In genomic region chr2:127522006-127522441, GRCm38 (mm10) we compare ENCODE assay signal across 8 mouse cellular contexts. TPM values are rescaled to one million over a fixed set of nuclear protein-coding genes. Genes with fewer than 3 reads are reported as not detected.
DNase-seq lines count a peak whose midpoint lies in the region; ATAC-seq and TF ChIP-seq lines count a peak whose summit lies in the region.

Kcnip3 (minus strand) TSS chr2:127522094.

- no peaks in the 10 kb centered on the region for H3K36me3 ChIP-seq in heart, embryonic 10.5 days
- H3K36me3 ChIP-seq in forebrain, embryonic 13.5 days (ENCODE audit: poor library complexity, severe bottlenecking), result no peaks in the 10 kb centered on the region
- H3K36me3 ChIP-seq in stomach, embryonic 14.5 days (ENCODE audit: control insufficient read depth, insufficient read depth, low read length), result no peaks in the 10 kb centered on the region

- 2% methylated on average over 10 of the region's 10 CpGs for WGBS in heart, embryonic 10.5 days
- WGBS in forebrain, embryonic 13.5 days, result 0% methylated on average over 10 of the region's 10 CpGs
- 3% methylated on average over 10 of the region's 10 CpGs for WGBS in stomach, embryonic 14.5 days

- intact Hi-C loops in heart, postnatal 14 days (cut with DNase I), result no loop called here

- peaks cover 30% of the 10 kb centered on the region for H3K4me1 ChIP-seq in heart, embryonic 10.5 days
- peaks cover 66% of the 10 kb centered on the region for H3K4me1 ChIP-seq in forebrain, embryonic 13.5 days
- H3K4me1 ChIP-seq in stomach, embryonic 14.5 days (ENCODE audit: control insufficient read depth, insufficient read depth, low read length), result peaks cover 12% of the 10 kb centered on the region; the same call in 1 of the 2 replicates

- no peak for TF ChIP-seq POLR2A in brain, embryonic 14.5 days (IDR thresholded peaks at IDR 0.05; ENCODE audit: borderline replicate concordance, extremely low read depth, insufficient read depth, insufficient read length, poor library complexity, severe bottlenecking)

- DNase-seq in heart, embryonic 10.5 days (ENCODE audit: low spot score), result no peak
- no peak for DNase-seq in heart, postnatal 14 days
- peak; percentile 97 for DNase-seq in brain, embryonic 14.5 days (ENCODE audit: low read depth)
- peak; percentile 85 for DNase-seq in layer of hippocampus, adult 9-11 months
- peak; percentile 24 for DNase-seq in lung, postnatal 36 days
- no peak for DNase-seq in spleen, adult 12 weeks (ENCODE audit: low spot score)

- peak within 1 kb of the TSS; percentile 80 for H3K9ac ChIP-seq in forebrain, embryonic 13.5 days
- no peak within 1 kb of the TSS for H3K9ac ChIP-seq in stomach, embryonic 14.5 days (replicated peaks; ENCODE audit: low read depth, low read length)

- TF ChIP-seq CTCF in brain, embryonic 14.5 days (IDR thresholded peaks at IDR 0.05; ENCODE audit: borderline replicate concordance, extremely low read depth, insufficient read depth, insufficient read length), result no peak

- peaks cover 31% of the 10 kb centered on the region; the same call in 1 of the 2 replicates for H3K27me3 ChIP-seq in heart, embryonic 10.5 days (ENCODE audit: insufficient read depth, poor library complexity, severe bottlenecking)
- H3K27me3 ChIP-seq in forebrain, embryonic 13.5 days, result no peaks in the 10 kb centered on the region
- H3K27me3 ChIP-seq in stomach, embryonic 14.5 days (ENCODE audit: control insufficient read depth, insufficient read depth, low read length), result no peaks in the 10 kb centered on the region

- peak within 1 kb of the TSS; percentile 53 for H3K4me3 ChIP-seq in heart, embryonic 10.5 days
- peak within 1 kb of the TSS; percentile 46 for H3K4me3 ChIP-seq in forebrain, embryonic 13.5 days
- peak within 1 kb of the TSS; percentile 13 for H3K4me3 ChIP-seq in stomach, embryonic 14.5 days (ENCODE audit: low read depth, low read length)

- H3K4me2 ChIP-seq in forebrain, embryonic 13.5 days, result peak within 1 kb of the TSS; percentile 77
- peak within 1 kb of the TSS; percentile 47 for H3K4me2 ChIP-seq in stomach, embryonic 14.5 days (replicated peaks; ENCODE audit: low read depth, low read length)

- peak; percentile 92 for ATAC-seq in forebrain, embryonic 13.5 days
- peak; percentile 18; the same call in 1 of the 2 replicates for ATAC-seq in stomach, embryonic 14.5 days (ENCODE audit: insufficient number of reproducible peaks, insufficient read depth, low FRiP score, low read depth)

- no peaks in the 10 kb centered on the region for H3K9me3 ChIP-seq in heart, embryonic 10.5 days
- no peaks in the 10 kb centered on the region for H3K9me3 ChIP-seq in forebrain, embryonic 13.5 days (replicated peaks)
- H3K9me3 ChIP-seq in stomach, embryonic 14.5 days (ENCODE audit: control insufficient read depth, low read depth, low read length), result no peaks in the 10 kb centered on the region

- H3K27ac ChIP-seq in heart, embryonic 10.5 days, result peak within 1 kb of the TSS; percentile 64; the same call in 1 of the 2 replicates
- peak within 1 kb of the TSS; percentile 91 for H3K27ac ChIP-seq in forebrain, embryonic 13.5 days
- no peak within 1 kb of the TSS for H3K27ac ChIP-seq in stomach, embryonic 14.5 days (ENCODE audit: low read length)

RNA-seq across cellular contexts. Expression of gene Kcnip3, which starts in this region (rescaled TPM):
- polyA plus RNA-seq in heart, embryonic 10.5 days (2016; fragmentation: Nextera tagmentation; extraction: Ambion mirVana), result 1.7 and 2.1 TPM in 2 replicates
- total RNA-seq in heart, postnatal 14 days (2021), result 1 to 10 TPM; 1.5 to 1.8 TPM
- polyA plus RNA-seq in brain, embryonic 14.5 days (2012; rRNA removed), result 15.2 and 15.5 TPM in 2 replicates
- polyA plus RNA-seq in forebrain, embryonic 13.5 days (2015; fragmentation: Nextera tagmentation; extraction: Ambion mirVana), result 5.2 and 6.3 TPM in 2 replicates
- polyA plus RNA-seq in stomach, embryonic 14.5 days (2014; fragmentation: Nextera tagmentation; extraction: Ambion mirVana), result 6.3 and 6.9 TPM in 2 replicates

Comparison
In these comparisons a context has a peak if more than half of its experiments do, and no peak if none do; other contexts are left out.
1. DNase-seq: peak in brain, embryonic 14.5 days (single experiment), layer of hippocampus, adult 9-11 months (single experiment) and lung, postnatal 36 days (single experiment); none in heart, embryonic 10.5 days (single experiment), heart, postnatal 14 days (0 of 2) and spleen, adult 12 weeks (single experiment).
2. Peak in every context shown above with its lines, with median percentiles within 50 percentile points of each other: H3K4me3 ChIP-seq.